In genomic region chr14:33923168-33924070, GRCm38 (mm10) we compare ENCODE assay signal across 9 mouse cellular contexts. TPM values are rescaled to one million over a fixed set of nuclear protein-coding genes. Genes with fewer than 3 reads are reported as not detected.
DNase-seq lines count a peak whose midpoint lies in the region; ATAC-seq and TF ChIP-seq lines count a peak whose summit lies in the region.
"Had no signal": no experiment of that assay in that cellular context is flagged by ENCODE, and none has a peak within 500 bp of the region (broad histone marks: within the 10 kb centered on the region; RNA-seq: fewer than 3 reads in every experiment).

TSS of gene Gdf10 (plus strand) at chr14:33923587.

- H3K4me1 ChIP-seq in erythroblast, embryonic 14.5 days (ENCODE audit: control insufficient read depth): no peaks in the 10 kb centered on the region
- peaks cover 11% of the 10 kb centered on the region for H3K4me1 ChIP-seq in kidney, embryonic 16.5 days (ENCODE audit: insufficient read depth, low read length)
- H3K4me1 ChIP-seq in liver, embryonic 13.5 days (replicated peaks): no peaks in the 10 kb centered on the region
- H3K4me1 ChIP-seq in olfactory bulb, adult 2 months (ENCODE audit: control insufficient read depth, insufficient read depth, low read length): peaks cover 13% of the 10 kb centered on the region

- H3K4me3 ChIP-seq in erythroblast, embryonic 14.5 days (replicated peaks): peak within 1 kb of the TSS; percentile 30
- H3K4me3 ChIP-seq in kidney, embryonic 16.5 days (ENCODE audit: low read length): peak within 1 kb of the TSS; percentile 62
- peak within 1 kb of the TSS; percentile 41 for H3K4me3 ChIP-seq in liver, embryonic 13.5 days (replicated peaks)
- peak within 1 kb of the TSS; percentile 57 for H3K4me3 ChIP-seq in olfactory bulb, adult 2 months (ENCODE audit: insufficient read depth, low read depth, low read length)

- peaks cover 39% of the 10 kb centered on the region for H3K27me3 ChIP-seq in erythroblast, embryonic 14.5 days (ENCODE audit: control insufficient read depth)
- peaks cover 73% of the 10 kb centered on the region for H3K27me3 ChIP-seq in kidney, embryonic 16.5 days (ENCODE audit: insufficient read depth, low read length)
- H3K27me3 ChIP-seq in liver, embryonic 13.5 days: peaks cover 78% of the 10 kb centered on the region

- TF ChIP-seq CTCF in brain, embryonic 14.5 days (IDR thresholded peaks at IDR 0.05; ENCODE audit: borderline replicate concordance, extremely low read depth, insufficient read depth, insufficient read length): no peak
- TF ChIP-seq CTCF in olfactory bulb, adult 2 months (IDR thresholded peaks at IDR 0.05; ENCODE audit: insufficient read depth, low read depth, low read length): no peak

- no peaks in the 10 kb centered on the region for H3K36me3 ChIP-seq in erythroblast, embryonic 14.5 days (ENCODE audit: control insufficient read depth)
- H3K36me3 ChIP-seq in kidney, embryonic 16.5 days (ENCODE audit: insufficient read depth, low read length): no peaks in the 10 kb centered on the region
- no peaks in the 10 kb centered on the region for H3K36me3 ChIP-seq in liver, embryonic 13.5 days

- H3K27ac ChIP-seq in kidney, embryonic 16.5 days (ENCODE audit: low read length): no peak within 1 kb of the TSS
- no peak within 1 kb of the TSS for H3K27ac ChIP-seq in liver, embryonic 13.5 days
- no peak within 1 kb of the TSS for H3K27ac ChIP-seq in olfactory bulb, adult 2 months (ENCODE audit: insufficient read depth, low read depth, low read length)

- peak; percentile 49 for DNase-seq in brain, embryonic 14.5 days (ENCODE audit: low read depth)
- DNase-seq in gonadal fat pad, adult 2 months (ENCODE audit: low read depth): no peak
- no peak for DNase-seq in liver, embryonic 13.5 days
- DNase-seq in spleen, postnatal 10 days (ENCODE audit: low spot score in 2 of 2): no peak

- no peak for ATAC-seq in erythroblast, adult 5-6 weeks (replicated peaks; ENCODE audit: low FRiP score, poor library complexity, severe bottlenecking)
- peak; percentile 77 for ATAC-seq in kidney, embryonic 16.5 days (ENCODE audit: low FRiP score, low TSS enrichment)
- ATAC-seq in liver, embryonic 13.5 days (ENCODE audit: low read depth): no peak

- peak within 1 kb of the TSS; percentile 60 for H3K9ac ChIP-seq in kidney, embryonic 16.5 days (replicated peaks; ENCODE audit: low read length)
- H3K9ac ChIP-seq in liver, embryonic 13.5 days: peak within 1 kb of the TSS; percentile 47; the same call in 1 of the 2 replicates

- H3K4me2 ChIP-seq in kidney, embryonic 16.5 days (replicated peaks; ENCODE audit: low read depth, low read length): peak within 1 kb of the TSS; percentile 99
- peak within 1 kb of the TSS; percentile 58 for H3K4me2 ChIP-seq in liver, embryonic 13.5 days

- no peak for TF ChIP-seq POLR2A in brain, embryonic 14.5 days (IDR thresholded peaks at IDR 0.05; ENCODE audit: borderline replicate concordance, extremely low read depth, insufficient read depth, insufficient read length, poor library complexity, severe bottlenecking)
- no peak for TF ChIP-seq POLR2A in olfactory bulb, adult 2 months (IDR thresholded peaks at IDR 0.05; ENCODE audit: insufficient read depth, low read depth, low read length)

- WGBS in kidney, embryonic 16.5 days: under 1% methylated on average over 69 of the region's 85 CpGs
- 2% methylated on average over 82 of the region's 85 CpGs for WGBS in liver, embryonic 13.5 days (ENCODE audit: insufficient replicate concordance)
- 1% methylated on average over 83 of the region's 85 CpGs for WGBS in olfactory bulb, adult 2 months

- no peaks in the 10 kb centered on the region for H3K9me3 ChIP-seq in erythroblast, embryonic 14.5 days (ENCODE audit: control insufficient read depth, low read length)
- H3K9me3 ChIP-seq in kidney, embryonic 16.5 days (ENCODE audit: low read length): no peaks in the 10 kb centered on the region
- H3K9me3 ChIP-seq in liver, embryonic 13.5 days (replicated peaks): no peaks in the 10 kb centered on the region

RNA-seq across cellular contexts. Expression of gene Gdf10, which starts in this region (rescaled TPM):
- polyA plus RNA-seq in erythroblast, embryonic 14.5 days (2012): not detected in 2 replicates
- not detected in 2 replicates for total RNA-seq in erythroblast, adult 5-6 weeks (2015; ENCODE audit: low replicate concordance)
- total RNA-seq in erythroblast, adult 5-6 weeks (2017; ENCODE audit: low replicate concordance): not detected in 2 replicates
- 3.1 and 4.5 TPM in 2 replicates for polyA plus RNA-seq in brain, embryonic 14.5 days (2012; rRNA removed)
- polyA plus RNA-seq in gonadal fat pad, adult 2 months (2012; rRNA removed): 30.8 and 32.7 TPM in 2 replicates
- 2.9 and 4.0 TPM in 2 replicates for polyA plus RNA-seq in kidney, embryonic 16.5 days (2015; fragmentation: Nextera tagmentation; extraction: Ambion mirVana)
- polyA plus RNA-seq in liver, embryonic 13.5 days (2015; fragmentation: Nextera tagmentation; extraction: Ambion mirVana): 5.6 and 6.8 TPM in 2 replicates
- polyA plus RNA-seq in olfactory bulb, adult 2 months (2012; ENCODE audit: insufficient read depth, insufficient read length, low replicate concordance, missing spikeins): not detected in 2 replicates
- polyA plus RNA-seq: C2C12 had no signal
